Mouse (Mus musculus) heart, postnatal 0 days (tissue): ENCODE results near the gene Tiam1. TPM values are rescaled to one million over a fixed set of nuclear protein-coding genes. Genes with fewer than 3 reads are reported as not detected.

Experiments used
- ATAC-seq: fragments of 200-750 bp; cut with Nextera tagmentation; 2 replicates; pipeline ENCODE4 v1.8.0; 2017; ENCODE audit warnings: low read depth, moderate number of reproducible peaks, moderate library complexity; ENCODE audit not compliant: insufficient read depth
- DNase-seq: peaks from one replicate; pipeline ENCODE4 v3.0.0-alpha.2; 2016; ENCODE audit warnings: low spot score
- H3K27ac ChIP-seq: fragments of 300-500 bp; sonication (generic); 2 replicates; pipeline ENCODE4 v1.5.1; 2014; ENCODE audit warnings: low read depth, mild to moderate bottlenecking
- H3K27me3 ChIP-seq: fragments of 300-500 bp; sonication (generic); 2 replicates; pipeline ENCODE4 v1.6.1; 2014; ENCODE audit warnings: low read length, mixed read lengths; ENCODE audit not compliant: control insufficient read depth, insufficient read depth
- H3K36me3 ChIP-seq: fragments of 300-500 bp; sonication (generic); replicated peaks from 2 replicates; pipeline ENCODE4 v1.6.1; 2014; ENCODE audit warnings: low read length, mixed read lengths; ENCODE audit not compliant: control insufficient read depth, insufficient read depth
- H3K4me1 ChIP-seq: fragments of 300-500 bp; sonication (generic); 2 replicates; pipeline ENCODE4 v1.6.1; 2014; ENCODE audit warnings: antibody characterized with exemption; ENCODE audit not compliant: control insufficient read depth, insufficient read depth
- H3K4me2 ChIP-seq: fragments of 300-500 bp; sonication (generic); 2 replicates; pipeline ENCODE4 v1.6.1; 2014; ENCODE audit warnings: low read depth, mild to moderate bottlenecking, low read length, moderate library complexity
- H3K4me3 ChIP-seq: fragments of 300-500 bp; sonication (generic); 2 replicates; pipeline ENCODE4 v1.5.1; 2014; ENCODE audit warnings: low read depth, low read length
- H3K9ac ChIP-seq: fragments of 300-500 bp; sonication (generic); replicated peaks from 2 replicates; pipeline ENCODE4 v1.6.1; 2014; ENCODE audit warnings: low read depth, low read length, mixed read lengths
- H3K9me3 ChIP-seq: fragments of 300-500 bp; sonication (generic); replicated peaks from 2 replicates; pipeline ENCODE4 v1.6.1; 2016; ENCODE audit warnings: low read length; ENCODE audit not compliant: control insufficient read depth
- CTCF ChIP-seq: IDR thresholded peaks from 2 replicates; pipeline ENCODE4 v1.5.1; 2016; ENCODE audit warnings: antibody characterized with exemption, control low read depth, low read depth
- EP300 ChIP-seq: IDR thresholded peaks from 2 replicates; pipeline ENCODE4 v1.6.1; 2016; ENCODE audit warnings: antibody characterized with exemption, low read depth
- WGBS: fragments of 180-500 bp; shearing (Covaris S2); extraction: QIAGEN DNeasy Blood & Tissue Kit; methylation state at CpG from one replicate; pipeline ENCODE4 v1.1.7; 2014; 5-methylcytosine and 5-hydroxymethylcytosine counted together
- polyA plus RNA-seq: library from polyadenylated mRNA; unstranded; fragments of >200 nt; fragmentation: Nextera tagmentation; extraction: Ambion mirVana; gene quantifications from 2 replicates; pipeline ENCODE4 v1.2.1, GENCODE M21; 2015
- total RNA-seq: library from RNA; depleted of rRNA; stranded (reverse); fragments of >200 nt; gene quantifications from 2 replicates; pipeline ENCODE4 v1.2.3, GENCODE M21; 2014; ENCODE audit warnings: low replicate concordance

The Tiam1 gene
- total and polyA plus RNA-seq, 2 experiments from 2014 or later = 2.6 to 3.6 TPM

DNA sequence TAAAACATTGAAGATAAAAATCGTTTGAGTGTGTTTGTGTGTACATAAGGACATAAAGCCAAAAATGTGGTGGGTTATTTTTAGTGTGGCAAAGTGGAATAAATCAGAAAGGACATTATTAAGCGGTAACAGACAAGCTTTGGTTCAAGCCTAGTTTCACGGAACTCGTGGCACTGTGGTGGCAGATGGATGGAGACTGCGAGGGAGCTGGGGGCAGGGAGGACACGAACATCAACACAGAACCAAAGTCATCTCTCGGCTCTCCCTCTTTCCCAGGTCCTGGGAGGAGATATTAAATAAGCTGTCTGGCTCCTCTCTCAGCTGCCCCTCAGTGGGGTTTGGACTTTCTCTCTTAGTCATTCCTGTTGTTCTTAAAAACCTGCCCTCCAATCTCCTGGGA is 215.0 kb downstream of the Tiam1 start:
- H3K27me3 ChIP-seq = no peaks in the 10 kb centered on the region
- H3K27ac ChIP-seq = no peak overlapping the region
- H3K4me1 ChIP-seq = no peaks in the 10 kb centered on the region
- no peak for DNase-seq
- no peaks in the 10 kb centered on the region for H3K9me3 ChIP-seq
- no peak overlapping the region for H3K9ac ChIP-seq
- no peaks in the 10 kb centered on the region for H3K36me3 ChIP-seq
- no peak overlapping the region for H3K4me3 ChIP-seq
- ATAC-seq = no peak
- 77% methylated on average over 7 of the region's 7 CpGs for WGBS
- no peak for TF ChIP-seq CTCF
- TF ChIP-seq EP300 = no peak
- no peak overlapping the region for H3K4me2 ChIP-seq

DNA sequence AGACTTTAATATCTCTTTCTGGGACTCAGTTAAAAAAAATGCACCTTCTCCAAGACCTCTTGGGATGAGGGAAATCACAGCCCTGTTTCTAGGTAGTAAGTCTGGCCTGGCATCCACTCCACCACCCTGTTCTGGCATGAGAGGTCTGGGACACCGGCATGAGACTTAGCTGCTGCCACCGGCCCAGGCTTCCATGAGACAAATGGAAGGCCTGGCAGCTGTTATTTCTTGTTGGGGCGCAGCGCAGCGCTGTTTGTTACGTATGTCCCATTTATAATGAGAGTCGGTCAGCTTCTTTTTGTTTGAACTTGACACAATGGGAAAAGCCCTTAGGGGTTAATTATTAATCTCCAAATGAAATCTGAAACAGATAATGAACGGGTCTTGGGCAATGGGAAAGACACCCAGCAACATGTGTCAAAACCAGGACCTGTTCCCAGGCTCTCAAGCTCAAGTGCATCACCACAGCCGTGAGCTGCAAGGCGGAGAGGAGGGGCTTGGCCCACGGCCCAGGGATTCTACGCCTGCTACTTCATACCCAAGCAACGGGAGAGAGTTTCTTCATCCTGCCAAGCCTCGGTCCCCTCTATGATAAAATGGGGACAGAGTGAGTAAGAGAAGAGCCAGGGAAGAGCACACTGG is 219.2 kb downstream of the Tiam1 start:
- Histone ChIP-seq H3K4me1 (no peaks in the 10 kb centered on the region), H3K9me3 (no peaks in the 10 kb centered on the region), H3K27ac (no peak overlapping the region), H3K36me3 (no peaks in the 10 kb centered on the region), H3K4me3 (no peak overlapping the region), H3K27me3 (no peaks in the 10 kb centered on the region), H3K4me2 (peak overlapping the region; percentile 30; the same call in 1 of the 2 replicates), H3K9ac (no peak overlapping the region)
- DNase-seq (peak; percentile 60), ATAC-seq (peak; percentile 73)
- WGBS = 44% methylated on average over 14 of the region's 14 CpGs
- TF ChIP-seq EP300 = no peak
- no peak for TF ChIP-seq CTCF

- WGBS = 91% methylated on average over 8 of the region's 8 CpGs
- Histone ChIP-seq H3K9ac (no peak overlapping the region), H3K4me2 (no peak overlapping the region), H3K27ac (no peak overlapping the region), H3K4me3 (no peak overlapping the region), H3K36me3 (no peaks in the 10 kb centered on the region), H3K9me3 (no peaks in the 10 kb centered on the region), H3K4me1 (no peaks in the 10 kb centered on the region), H3K27me3 (no peaks in the 10 kb centered on the region)
- DNase-seq = no peak
- ATAC-seq = no peak
- no peak for TF ChIP-seq CTCF
- no peak for TF ChIP-seq EP300
Observed at GRCm38 (mm10) chr16:89923311-89923710, 220.3 kb downstream of the Tiam1 start.

GRCm38 (mm10) chr16:89922458-89922857 is 221.1 kb downstream of the Tiam1 start:
- no peak for ATAC-seq
- no peak overlapping the region for H3K27ac ChIP-seq
- DNase-seq = no peak
- no peak overlapping the region for H3K9ac ChIP-seq
- 91% methylated on average over 8 of the region's 8 CpGs for WGBS
- H3K36me3 ChIP-seq = no peaks in the 10 kb centered on the region
- H3K4me2 ChIP-seq = no peak overlapping the region
- TF ChIP-seq CTCF = no peak
- TF ChIP-seq EP300 = no peak
- H3K4me1 ChIP-seq = no peaks in the 10 kb centered on the region
- no peaks in the 10 kb centered on the region for H3K27me3 ChIP-seq
- H3K9me3 ChIP-seq = no peaks in the 10 kb centered on the region
- H3K4me3 ChIP-seq = no peak overlapping the region

GRCm38 (mm10) chr16:89921370-89921769 is 222.2 kb downstream of the Tiam1 start:
- Histone ChIP-seq H3K27ac (no peak overlapping the region), H3K4me2 (no peak overlapping the region), H3K9me3 (no peaks in the 10 kb centered on the region), H3K36me3 (no peaks in the 10 kb centered on the region), H3K4me1 (no peaks in the 10 kb centered on the region), H3K27me3 (no peaks in the 10 kb centered on the region), H3K9ac (no peak overlapping the region), H3K4me3 (no peak overlapping the region)
- WGBS = 88% methylated on average over 14 of the region's 14 CpGs
- DNase-seq (no peak), ATAC-seq (no peak)
- TF ChIP-seq EP300 (no peak), CTCF (no peak)

DNA sequence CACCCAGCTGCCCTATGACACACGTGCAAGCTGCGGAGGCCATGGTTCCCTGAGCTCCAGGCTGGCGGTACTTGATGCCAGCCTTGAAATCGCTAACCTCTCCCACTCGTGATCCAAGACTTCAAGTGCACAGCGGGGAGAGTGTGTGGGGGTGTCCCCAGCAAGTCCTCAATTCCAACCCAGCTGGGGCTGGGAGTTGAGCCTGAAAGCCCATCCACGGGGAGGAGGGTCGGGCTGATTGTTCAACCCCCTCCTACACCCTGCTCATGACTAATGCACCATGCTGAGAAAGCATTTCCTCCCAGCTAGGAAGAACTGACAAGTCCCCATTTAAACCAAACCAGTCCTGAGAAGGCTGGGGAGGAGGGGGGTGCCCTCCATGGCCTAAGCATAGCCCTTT is 223.2 kb downstream of the Tiam1 start:
- ATAC-seq = no peak
- H3K36me3 ChIP-seq = no peaks in the 10 kb centered on the region
- 76% methylated on average over 8 of the region's 8 CpGs for WGBS

More for the DNA sequence above, 223.2 kb downstream of the Tiam1 start:
- TF ChIP-seq CTCF (no peak), EP300 (no peak)
- Histone ChIP-seq H3K9ac (no peak overlapping the region), H3K9me3 (no peaks in the 10 kb centered on the region), H3K4me3 (no peak overlapping the region), H3K27ac (no peak overlapping the region), H3K4me1 (no peaks in the 10 kb centered on the region), H3K27me3 (no peaks in the 10 kb centered on the region), H3K4me2 (no peak overlapping the region)
- DNase-seq = no peak
